ENCODE assay signal across 15 mouse cellular contexts in the genomic region with DNA sequence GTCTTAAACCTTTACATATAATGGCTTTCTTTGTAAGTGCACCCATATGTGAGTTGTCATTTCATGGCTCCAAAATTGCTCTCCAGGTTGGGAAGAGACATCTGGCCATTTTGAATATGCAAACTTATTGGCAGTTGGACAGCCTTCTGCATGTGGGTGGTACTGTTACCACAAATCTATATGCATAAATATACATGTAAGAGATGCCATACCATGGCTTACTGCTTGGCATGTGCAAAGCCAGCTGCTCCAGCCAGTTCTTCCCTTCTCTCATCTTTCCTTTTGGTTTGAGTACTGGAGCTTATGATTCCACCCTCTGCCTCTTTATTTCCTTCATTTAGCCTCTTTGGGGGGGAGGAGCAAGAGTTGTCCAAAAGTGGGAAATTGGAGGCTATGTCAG.
A peak's percentile ranks its signal among the peaks of the same experiment; 100 is the strongest.
DNase-seq lines count a peak whose midpoint lies in the region.
"Had no signal": no experiment of that assay in that cellular context is flagged by ENCODE, and none has a peak within 500 bp of the region (broad histone marks: within the 10 kb centered on the region; RNA-seq: fewer than 3 reads in every experiment).

No protein-coding gene starts in this region.

- DNase-seq in left cerebral cortex, adult 11 months (ENCODE audit: low spot score): peak; percentile 62
- DNase-seq in left cerebral cortex, postnatal 4 days: no peak
- peak; percentile 6 to 16 for DNase-seq in frontal cortex, postnatal 25 days (ENCODE audit: low spot score in 2 of 2)
- DNase-seq in left cerebral cortex, postnatal 14 days (ENCODE audit: low spot score in 2 of 2): peak; percentile 32 to 83
- DNase-seq in telencephalon, adult 2 months (ENCODE audit: low read depth, low spot score): peak; percentile 83
- DNase-seq in cerebellum, postnatal 4 days (ENCODE audit: low spot score in 2 of 2): no peak
- DNase-seq in gastrocnemius, postnatal 14 days: no peak
- DNase-seq: adrenal gland, postnatal 25 days; cerebellum, adult 9-10 months; embryo, embryonic 11 days; heart, postnatal 4 days; kidney, postnatal 10 days; lung, embryonic 14.5 days; lung, postnatal 4 days; spleen, adult 18-20 months had no signal

- intact Hi-C loops in left cerebral cortex, postnatal 4 days (cut with DNase I): no loop called here
- intact Hi-C loops in left cerebral cortex, postnatal 14 days (cut with DNase I): loop anchor here (5.0 kb wide), 1 partner anchor 40 kb away; no protein-coding TSS in a partner anchor
- intact Hi-C loops in gastrocnemius, postnatal 14 days (cut with DNase I; ENCODE audit: low total_unique reads): no loop called here

Comparison
In these comparisons a context has a peak if more than half of its experiments do, and no peak if none do; other contexts are left out.
1. DNase-seq: peak in left cerebral cortex, adult 11 months (single experiment), frontal cortex, postnatal 25 days (2 of 2), left cerebral cortex, postnatal 14 days (2 of 2) and telencephalon, adult 2 months (single experiment); none in left cerebral cortex, postnatal 4 days (single experiment), cerebellum, postnatal 4 days (0 of 2) and gastrocnemius, postnatal 14 days (single experiment).